Mouse (Mus musculus): ENCODE results near the gene Cfap44. TPM values are rescaled to one million over a fixed set of nuclear protein-coding genes. Genes with fewer than 3 reads are reported as not detected.

The Cfap44 gene
- total RNA-seq (2021) = 10 to 100 TPM in 1 of 2 experiments, 1 to 10 TPM in 1; 8.0 to 12.8 TPM

- peak; percentile 84 to 86 for DNase-seq
Observed at GRCm38 (mm10) chr16:44394577-44395243, at the start of gene Cfap44. Cfap44 (plus strand) TSS chr16:44394796.

- DNase-seq = peak; percentile 91 to 92
Observed at GRCm38 (mm10) chr16:44347071-44347901, 47.3 kb upstream of the Cfap44 start, which contains the start of gene Spice1. Spice1 (plus strand) TSS chr16:44347121.

GRCm38 (mm10) chr16:44349801-44350397 lies 44.7 kb upstream of the Cfap44 start:
- DNase-seq = no peak

GRCm38 (mm10) chr16:44356291-44356690 lies 38.3 kb upstream of the Cfap44 start:
- DNase-seq = no peak

- no peak for DNase-seq
Observed at GRCm38 (mm10) chr16:44357571-44358268, 36.9 kb upstream of the Cfap44 start.

GRCm38 (mm10) chr16:44361921-44362890 lies 32.4 kb upstream of the Cfap44 start:
- DNase-seq = no peak

GRCm38 (mm10) chr16:44365522-44365921 lies 29.1 kb upstream of the Cfap44 start:
- DNase-seq = no peak

- DNase-seq = no peak
Observed at GRCm38 (mm10) chr16:44375459-44375858, 19.1 kb upstream of the Cfap44 start.

- no peak for DNase-seq
Observed at GRCm38 (mm10) chr16:44380006-44380405, 14.6 kb upstream of the Cfap44 start.

GRCm38 (mm10) chr16:44381578-44381977 lies 13.0 kb upstream of the Cfap44 start:
- DNase-seq = no peak

GRCm38 (mm10) chr16:44383549-44383948 lies 11.0 kb upstream of the Cfap44 start:
- DNase-seq = no peak

GRCm38 (mm10) chr16:44384251-44384650 lies 10.3 kb upstream of the Cfap44 start:
- DNase-seq = no peak

- peak; percentile 47 to 50 for DNase-seq
Observed at GRCm38 (mm10) chr16:44391877-44392548, 2.6 kb upstream of the Cfap44 start.

GRCm38 (mm10) chr16:44404933-44405332 lies 10.3 kb downstream of the Cfap44 start:
- no peak for DNase-seq

GRCm38 (mm10) chr16:44407211-44407610 lies 12.6 kb downstream of the Cfap44 start:
- no peak for DNase-seq

- no peak for DNase-seq
Observed at GRCm38 (mm10) chr16:44408290-44408689, 13.7 kb downstream of the Cfap44 start.

- no peak for DNase-seq
Observed at GRCm38 (mm10) chr16:44410176-44410575, 15.6 kb downstream of the Cfap44 start.

GRCm38 (mm10) chr16:44417596-44417995 lies 23.0 kb downstream of the Cfap44 start:
- peak in 1 of 2 experiments; percentile 20 for DNase-seq

- DNase-seq = no peak
Observed at GRCm38 (mm10) chr16:44421735-44422134, 27.1 kb downstream of the Cfap44 start.

GRCm38 (mm10) chr16:44423499-44423898 lies 28.9 kb downstream of the Cfap44 start:
- peak; percentile 21 to 34 for DNase-seq

GRCm38 (mm10) chr16:44428456-44428855 lies 33.9 kb downstream of the Cfap44 start:
- DNase-seq = no peak

All from layer of hippocampus, postnatal 36 days (tissue).